Mouse (Mus musculus) MEL (cell line): ENCODE results near the gene Rab35. TPM values are rescaled to one million over a fixed set of nuclear protein-coding genes. Genes with fewer than 3 reads are reported as not detected.

Experiments
- DNase-seq: peaks from one replicate; pipeline ENCODE4 v3.0.0; 2011; ENCODE audit warnings: low read depth, low spot score
- H3K27ac ChIP-seq: 2 replicates; pipeline ENCODE4 v1.5.1; 2012; ENCODE audit warnings: low read depth, mild to moderate bottlenecking, control low read depth, low read length, moderate library complexity; ENCODE audit not compliant: control insufficient read depth
- H3K27me3 ChIP-seq, 2 experiments: fragments of 150-350 bp in 1 of 2; sonication (generic) in 1 of 2; 2 replicates each; pipeline ENCODE4 v1.6.1; 2012; ENCODE audit warnings: low read length in 2 of 2, mild to moderate bottlenecking in 2 of 2, improper control_type of control experiment in 1 of 2, moderate library complexity in 1 of 2; ENCODE audit not compliant: insufficient read depth in 2 of 2, control insufficient read depth in 1 of 2
- H3K36me3 ChIP-seq, 2 experiments: 2 replicates each; pipeline ENCODE4 v1.6.1; 2012 to 2014; ENCODE audit warnings: low read length in 2 of 2, improper control_type of control experiment in 1 of 2, inconsistent platforms in 1 of 2, mild to moderate bottlenecking in 1 of 2; ENCODE audit not compliant: insufficient read depth in 2 of 2, control insufficient read depth in 1 of 2
- H3K4me1 ChIP-seq, 2 experiments: fragments of 150-350 bp in 1 of 2; sonication (generic) in 1 of 2; 2 replicates each; pipeline ENCODE4 v1.6.1; 2012; ENCODE audit warnings: low read length in 2 of 2, improper control_type of control experiment in 1 of 2, mild to moderate bottlenecking in 1 of 2; ENCODE audit not compliant: insufficient read depth in 2 of 2, control insufficient read depth in 1 of 2
- H3K4me3 ChIP-seq, 2 experiments: fragments of 150-350 bp in 1 of 2; sonication (generic) in 1 of 2; 2 replicates each; pipeline ENCODE4 v1.5.1; 2012; ENCODE audit warnings: low read depth in 2 of 2, low read length in 2 of 2, mild to moderate bottlenecking in 2 of 2, moderate library complexity in 2 of 2, control low read depth in 1 of 2, improper control_type of control experiment in 1 of 2; ENCODE audit not compliant: control insufficient read depth in 1 of 2, insufficient read depth in 1 of 2
- H3K79me2 ChIP-seq: 2 replicates; pipeline ENCODE4 v1.6.1; 2012; ENCODE audit warnings: mild to moderate bottlenecking, low read length, moderate library complexity; ENCODE audit not compliant: control insufficient read depth, poor library complexity, insufficient read depth
- H3K9ac ChIP-seq: 2 replicates; pipeline ENCODE4 v1.6.1; 2012; ENCODE audit warnings: low read depth, mild to moderate bottlenecking, control low read depth, low read length, moderate library complexity; ENCODE audit not compliant: control insufficient read depth, poor library complexity, severe bottlenecking
- H3K9me3 ChIP-seq: fragments of 150-350 bp; sonication (generic); replicated peaks from 2 replicates; pipeline ENCODE4 v1.6.1; 2012; ENCODE audit warnings: mild to moderate bottlenecking, low read length, improper control_type of control experiment, moderate library complexity; ENCODE audit not compliant: insufficient read depth
- BHLHE40 ChIP-seq: IDR thresholded peaks from 2 replicates; pipeline ENCODE4 v1.6.1; 2012; ENCODE audit warnings: low read depth, mild to moderate bottlenecking, inconsistent platforms, low read length, improper control_type of control experiment, borderline replicate concordance
- CTCF ChIP-seq, 3 experiments: IDR thresholded peaks in 2 of 3; conservative IDR thresholded peaks in 1 of 3; 2 replicates each; pipeline ENCODE4 v1.5.1; 2011 to 2012; ENCODE audit warnings: low read length in 3 of 3, low read depth in 2 of 3, mild to moderate bottlenecking in 2 of 3, improper control_type of control experiment in 1 of 3, inconsistent platforms in 1 of 3, mixed read lengths in 1 of 3, moderate library complexity in 1 of 3; ENCODE audit not compliant: control insufficient read depth in 1 of 3, insufficient read depth in 1 of 3, poor library complexity in 1 of 3, severe bottlenecking in 1 of 3
- E2F4 ChIP-seq: IDR thresholded peaks from 2 replicates; pipeline ENCODE4 v1.6.1; 2011; ENCODE audit warnings: low read depth, low read length, improper control_type of control experiment, borderline replicate concordance
- ELF1 ChIP-seq: IDR thresholded peaks from 2 replicates; pipeline ENCODE4 v1.6.1; 2014; ENCODE audit warnings: low read depth, mild to moderate bottlenecking, inconsistent platforms, low read length, improper control_type of control experiment, moderate library complexity
- ETS1 ChIP-seq: IDR thresholded peaks from 2 replicates; pipeline ENCODE4 v1.6.1; 2012; ENCODE audit warnings: low read depth, mild to moderate bottlenecking, inconsistent platforms, low read length, improper control_type of control experiment, moderate library complexity
- GABPA ChIP-seq: IDR thresholded peaks from 2 replicates; pipeline ENCODE4 v1.6.1; 2012; ENCODE audit warnings: low read depth, mild to moderate bottlenecking, inconsistent platforms, low read length, improper control_type of control experiment, moderate library complexity
- GATA1 ChIP-seq: IDR thresholded peaks from 2 replicates; pipeline ENCODE4 v1.6.1; 2011; ENCODE audit warnings: low read depth, low read length, improper control_type of control experiment
- JUND ChIP-seq: IDR thresholded peaks from 2 replicates; pipeline ENCODE4 v1.6.1; 2011; ENCODE audit warnings: low read depth, mild to moderate bottlenecking, improper control_type of control experiment, low read length
- MAX ChIP-seq: IDR thresholded peaks from 2 replicates; pipeline ENCODE4 v1.6.1; 2011; ENCODE audit warnings: low read length, improper control_type of control experiment
- MAZ ChIP-seq: IDR thresholded peaks from 2 replicates; pipeline ENCODE4 v1.6.1; 2012; ENCODE audit warnings: low read depth, mild to moderate bottlenecking, inconsistent platforms, low read length, improper control_type of control experiment
- MEF2A ChIP-seq: IDR thresholded peaks from 2 replicates; pipeline ENCODE4 v1.6.1; 2014; ENCODE audit warnings: low read depth, mild to moderate bottlenecking, inconsistent platforms, low read length, improper control_type of control experiment; ENCODE audit not compliant: poor library complexity, insufficient replicate concordance, severe bottlenecking; ENCODE audit errors: extremely low read depth
- MYB ChIP-seq: IDR thresholded peaks from 2 replicates; pipeline ENCODE4 v1.6.1; 2011; ENCODE audit warnings: mild to moderate bottlenecking, low read depth, low read length, improper control_type of control experiment
- POLR2A ChIP-seq, 2 experiments: IDR thresholded peaks; 2 replicates each; pipeline ENCODE4 v1.6.1; 2011 to 2012; ENCODE audit warnings: low read length in 2 of 2, mild to moderate bottlenecking in 2 of 2, control low read depth in 1 of 2, improper control_type of control experiment in 1 of 2, low read depth in 1 of 2, moderate library complexity in 1 of 2; ENCODE audit not compliant: control insufficient read depth in 1 of 2, insufficient read depth in 1 of 2, poor library complexity in 1 of 2
- RAD21 ChIP-seq: IDR thresholded peaks from 2 replicates; pipeline ENCODE4 v1.6.1; 2011; ENCODE audit warnings: mild to moderate bottlenecking, low read depth, low read length, improper control_type of control experiment
- RCOR1 ChIP-seq: IDR thresholded peaks from 2 replicates; pipeline ENCODE4 v1.6.1; 2012; ENCODE audit warnings: low read depth, mild to moderate bottlenecking, inconsistent platforms, low read length, improper control_type of control experiment
- SMC3 ChIP-seq: IDR thresholded peaks from 2 replicates; pipeline ENCODE4 v1.6.1; 2011; ENCODE audit warnings: low read depth, low read length, improper control_type of control experiment
- TCF12 ChIP-seq: IDR thresholded peaks from 2 replicates; pipeline ENCODE4 v1.6.1; 2014; ENCODE audit warnings: low read depth, mild to moderate bottlenecking, inconsistent platforms, low read length, improper control_type of control experiment, moderate library complexity
- UBTF ChIP-seq: IDR thresholded peaks from 2 replicates; pipeline ENCODE4 v1.6.1; 2012; ENCODE audit warnings: low read depth, mild to moderate bottlenecking, inconsistent platforms, low read length, improper control_type of control experiment, moderate library complexity, borderline replicate concordance; ENCODE audit not compliant: insufficient read depth
- USF2 ChIP-seq, 2 experiments: IDR thresholded peaks; 2 replicates each; pipeline ENCODE4 v1.6.1; 2011 to 2012; ENCODE audit warnings: improper control_type of control experiment in 2 of 2, low read length in 2 of 2, borderline replicate concordance in 1 of 2, inconsistent platforms in 1 of 2, low read depth in 1 of 2, mild to moderate bottlenecking in 1 of 2; ENCODE audit not compliant: insufficient read depth in 1 of 2
- ZKSCAN1 ChIP-seq: IDR thresholded peaks from 2 replicates; pipeline ENCODE4 v1.6.1; 2012; ENCODE audit warnings: low read depth, mild to moderate bottlenecking, inconsistent platforms, low read length, improper control_type of control experiment, moderate library complexity
- ZMIZ1 ChIP-seq: IDR thresholded peaks from 2 replicates; pipeline ENCODE4 v1.6.1; 2012; ENCODE audit warnings: low read depth, mild to moderate bottlenecking, inconsistent platforms, low read length, improper control_type of control experiment, moderate library complexity
- ZNF384 ChIP-seq: IDR thresholded peaks from 2 replicates; pipeline ENCODE4 v1.6.1; 2012; ENCODE audit warnings: low read depth, mild to moderate bottlenecking, inconsistent platforms, low read length, improper control_type of control experiment
- polyA plus RNA-seq, 2 experiments: library from polyadenylated mRNA; stranded (reverse) in 1 of 2; unstranded in 1 of 2; fragments of >175 nt in 1 of 2; fragments of >200 nt in 1 of 2; gene quantifications; 2 replicates each; pipeline versions ENCODE4 v1.2.1 to v1.2.4; 2012; ENCODE audit warnings: low replicate concordance in 2 of 2, low read depth in 1 of 2; ENCODE audit not compliant: insufficient read length in 2 of 2, insufficient read depth in 1 of 2, missing spikeins in 1 of 2
- total RNA-seq: library from RNA; depleted of rRNA; stranded (reverse); fragments of 300-350 nt; gene quantifications from 2 replicates; pipeline ENCODE4 v1.2.3, GENCODE M21; 2012

The Rab35 gene
- total and polyA plus RNA-seq, 3 experiments: 66.9 to 113 TPM; not detected in 1

DNA sequence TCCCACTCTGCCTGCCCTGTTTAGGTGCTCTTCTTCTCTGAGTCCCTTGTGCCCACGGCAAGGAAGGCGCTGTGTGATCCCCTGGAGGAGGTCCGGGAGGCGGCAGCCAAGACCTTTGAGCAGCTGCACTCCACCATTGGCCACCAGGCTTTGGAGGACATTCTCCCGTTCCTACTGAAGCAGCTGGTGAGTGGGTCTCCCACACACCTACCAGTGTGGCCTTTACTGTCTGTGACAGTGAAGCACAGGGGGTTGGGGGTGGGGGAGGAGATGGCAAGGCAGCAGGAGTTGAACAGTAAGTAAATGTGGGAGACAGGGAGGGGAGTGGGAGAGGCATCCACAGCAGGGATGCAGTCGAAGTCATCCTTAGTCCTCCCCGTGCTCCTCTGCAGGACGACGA is 18.4 kb upstream of the Rab35 start:
- Histone ChIP-seq H3K79me2 (no peaks in the 10 kb centered on the region), H3K4me1 (no peaks in the 10 kb centered on the region), H3K27me3 (no peaks in the 10 kb centered on the region), H3K4me3 (no peak overlapping the region), H3K9me3 (no peaks in the 10 kb centered on the region), H3K9ac (no peak overlapping the region), H3K27ac (no peak overlapping the region), H3K36me3 (peaks cover 0 to 11% of the 10 kb centered on the region in 2 experiments; a peak in 2 of 4 replicates)
- DNase-seq: no peak
- no peak for TF ChIP-seq RAD21
- TF ChIP-seq CTCF (IDR thresholded peaks at IDR 0.05 in 2 of 3, conservative IDR thresholded peaks at IDR 0.05 in 1 of 3; ENCODE audit: control insufficient read depth in 1 of 3, insufficient read depth in 1 of 3, low read depth in 2 of 3, low read length in 3 of 3, poor library complexity in 1 of 3, severe bottlenecking in 1 of 3): no peak
- TF ChIP-seq ELF1: no peak
- TF ChIP-seq ZMIZ1: no peak
- no peak for TF ChIP-seq ZNF384
- TF ChIP-seq MYB: no peak

DNA sequence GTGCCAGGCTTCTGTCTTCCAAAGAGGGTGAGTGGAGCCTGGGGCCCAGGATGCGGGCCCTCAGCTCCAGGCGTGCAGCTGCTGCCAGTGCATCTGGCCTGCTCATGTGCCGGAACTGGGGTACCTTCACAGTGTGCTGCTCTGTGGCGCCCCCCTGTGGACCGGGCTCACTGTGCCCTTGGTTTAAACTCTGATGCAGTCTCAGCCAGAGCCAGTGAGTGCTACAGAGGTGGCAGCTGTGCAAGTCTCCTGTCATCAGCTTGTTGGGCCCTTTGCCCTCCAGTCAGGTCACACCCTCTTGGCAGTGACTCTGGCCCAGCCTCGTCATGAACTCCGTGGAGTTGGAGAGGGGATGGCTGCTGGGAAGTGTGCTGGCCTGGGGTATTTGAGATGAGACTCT is 16.8 kb upstream of the Rab35 start:
- Histone ChIP-seq H3K27ac (no peak overlapping the region), H3K9me3 (no peaks in the 10 kb centered on the region), H3K36me3 (peaks cover 0 to 11% of the 10 kb centered on the region in 2 experiments; a peak in 2 of 4 replicates), H3K27me3 (no peaks in the 10 kb centered on the region), H3K9ac (no peak overlapping the region), H3K4me1 (no peaks in the 10 kb centered on the region), H3K79me2 (no peaks in the 10 kb centered on the region), H3K4me3 (no peak overlapping the region)
- no peak for TF ChIP-seq ETS1
- TF ChIP-seq BHLHE40: no peak
- no peak for TF ChIP-seq MAX
- TF ChIP-seq SMC3: peak; percentile 36
- TF ChIP-seq USF2 (IDR thresholded peaks at IDR 0.05; ENCODE audit: borderline replicate concordance in 1 of 2, insufficient read depth in 1 of 2, low read depth in 1 of 2, low read length in 2 of 2): no peak
- TF ChIP-seq TCF12: no peak
- TF ChIP-seq MEF2A: no peak
- no peak for TF ChIP-seq GABPA
- TF ChIP-seq E2F4: no peak
- no peak for TF ChIP-seq GATA1
- no peak for TF ChIP-seq MAZ
- TF ChIP-seq MYB: no peak
- peak; percentile 16; the same call in 1 of the 2 replicates for TF ChIP-seq RAD21
- no peak for TF ChIP-seq UBTF
- TF ChIP-seq JUND: no peak
- TF ChIP-seq POLR2A (IDR thresholded peaks at IDR 0.05; ENCODE audit: control insufficient read depth in 1 of 2, insufficient read depth in 1 of 2, low read depth in 1 of 2, low read length in 2 of 2, poor library complexity in 1 of 2): no peak
- TF ChIP-seq ZKSCAN1: no peak
- no peak for TF ChIP-seq RCOR1
- peak; percentile 66 to 84 (median 81) for TF ChIP-seq CTCF (IDR thresholded peaks at IDR 0.05 in 2 of 3, conservative IDR thresholded peaks at IDR 0.05 in 1 of 3; ENCODE audit: control insufficient read depth in 1 of 3, insufficient read depth in 1 of 3, low read depth in 2 of 3, low read length in 3 of 3, poor library complexity in 1 of 3, severe bottlenecking in 1 of 3)
- peak; percentile 61 for DNase-seq
